Mouse (Mus musculus) embryo, embryonic 9.5 days (tissue): ENCODE measurements around the gene Ei24.
A peak's percentile ranks its signal among the peaks of the same experiment; 100 is the strongest.

Source experiments
- DNase-seq: peaks from one replicate; pipeline ENCODE4 v3.0.0-alpha.2; 2017; ENCODE audit errors: extremely low spot score

Ei24 gene

DNA sequence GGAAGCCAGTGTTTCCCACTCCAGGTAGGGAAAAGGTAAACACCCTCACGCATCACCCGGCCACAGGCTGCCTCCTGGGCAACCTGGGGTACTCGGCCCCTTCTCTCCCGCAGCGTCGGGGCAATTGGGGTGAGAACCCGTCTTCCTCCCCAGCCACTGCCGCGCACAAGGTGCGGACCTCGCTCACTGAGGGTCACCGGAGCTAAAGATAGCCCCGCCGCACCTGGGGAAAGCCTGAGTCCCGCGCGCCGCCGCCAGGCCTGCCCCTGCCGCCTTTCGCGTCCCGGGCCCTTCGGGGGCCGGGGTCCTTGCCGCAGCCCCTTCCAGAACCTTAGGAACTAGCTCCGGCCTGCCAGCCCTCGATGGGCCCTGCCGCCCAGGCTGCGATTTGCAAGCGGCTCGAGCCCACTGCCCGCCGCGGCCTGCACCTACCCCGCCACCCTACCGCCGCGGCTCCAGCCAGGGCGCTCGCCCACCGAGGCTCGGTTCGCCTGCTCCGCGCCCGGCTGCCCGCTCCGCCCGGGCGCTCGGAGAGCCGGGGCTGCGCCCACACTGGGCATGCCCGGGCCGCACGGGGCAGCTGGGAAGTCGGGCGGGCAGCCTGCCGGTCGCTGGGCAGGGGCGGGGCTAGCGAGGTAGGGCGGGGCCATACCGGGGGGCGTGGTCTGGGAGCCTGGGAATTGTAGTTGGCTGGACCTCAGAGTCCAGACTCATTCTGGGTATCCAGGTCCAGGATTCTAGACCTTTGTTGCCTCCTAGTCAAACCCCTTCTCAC lies at the start of gene Ei24:
Ei24 (minus strand) TSS at position 613 of the 775 bp plus-strand sequence.
- peak; percentile 98 for DNase-seq

DNA sequence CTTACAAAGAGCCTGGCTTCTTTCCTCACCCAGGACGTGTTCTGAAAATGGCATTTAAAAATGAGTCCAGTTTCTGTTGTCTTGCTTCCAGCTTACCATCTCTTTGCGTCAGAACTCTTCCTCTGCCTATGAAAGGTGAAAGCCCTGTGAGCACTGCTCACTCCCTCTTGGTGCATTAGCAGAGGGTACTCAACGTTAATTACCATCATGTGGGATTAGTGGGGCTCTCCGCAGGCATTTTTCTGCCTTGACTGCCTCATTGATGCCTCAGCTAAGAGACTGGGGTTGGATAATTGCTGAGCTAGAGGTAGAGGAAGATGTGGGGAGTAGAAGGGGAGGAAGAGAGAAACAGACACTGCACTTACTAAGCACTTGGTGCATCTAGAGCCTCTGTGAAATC lies 49.2 kb upstream of the Ei24 start:
- DNase-seq, result no peak

DNA sequence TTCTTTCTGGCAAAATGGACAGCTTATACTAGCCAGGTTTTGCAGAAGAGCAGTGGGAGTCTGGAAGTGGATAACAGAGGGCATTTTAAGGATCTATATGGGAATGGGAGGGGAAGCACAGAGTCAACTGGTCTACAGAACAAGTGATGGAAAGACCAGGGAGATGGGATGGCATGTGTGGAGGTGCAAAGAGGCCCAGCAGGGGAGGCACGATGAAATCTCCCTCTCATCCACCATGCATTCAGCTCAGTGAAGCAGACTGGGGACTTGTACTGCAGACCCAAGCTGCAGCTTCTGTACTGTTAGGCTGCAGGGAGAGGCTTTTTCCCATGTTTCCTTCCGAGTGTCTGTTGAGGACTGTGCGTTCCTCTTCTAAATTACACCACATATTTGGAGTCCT lies 36.7 kb upstream of the Ei24 start:
- no peak for DNase-seq

DNA sequence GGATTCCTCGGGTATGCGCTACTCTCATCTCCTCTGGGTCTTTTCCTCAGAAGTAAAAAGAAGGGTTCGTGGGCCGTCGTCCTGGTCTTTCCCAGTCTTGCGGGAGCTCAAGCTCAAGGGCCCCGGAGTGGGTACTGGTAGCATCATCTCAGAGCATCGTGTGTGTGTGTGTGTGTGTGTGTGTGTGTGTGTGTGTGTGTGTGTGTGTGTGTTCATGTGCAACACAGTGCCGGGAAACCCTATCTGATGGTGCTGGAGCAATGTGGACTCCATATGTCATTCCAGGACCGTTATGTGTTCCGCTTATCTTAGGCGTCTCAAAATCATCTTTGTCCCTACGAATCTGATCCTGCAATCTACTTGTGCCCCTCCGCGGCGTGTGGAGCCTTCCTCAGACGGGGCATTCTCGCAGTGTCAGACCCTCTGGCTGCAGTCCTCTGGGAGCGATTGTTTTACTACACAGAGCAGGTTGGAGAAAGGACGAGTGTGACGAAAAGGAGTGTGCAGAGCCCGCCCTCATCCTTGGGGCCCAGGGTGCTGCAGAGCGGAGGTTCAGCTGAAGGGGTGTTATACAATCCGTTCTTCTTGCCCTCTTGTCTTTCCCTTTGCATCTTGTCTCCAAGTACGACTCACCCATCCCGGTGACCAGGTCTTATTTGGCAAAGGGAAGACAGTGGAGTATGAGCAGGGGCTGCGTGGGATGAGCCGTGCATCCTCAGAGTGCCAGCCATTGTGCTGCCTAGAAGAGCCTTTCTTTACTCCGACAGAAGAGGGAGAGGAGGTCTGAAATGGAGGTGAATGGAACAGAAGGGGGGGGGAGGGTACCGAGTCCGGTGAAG lies 36.1 kb upstream of the Ei24 start:
- peak; percentile 52 for DNase-seq

DNA sequence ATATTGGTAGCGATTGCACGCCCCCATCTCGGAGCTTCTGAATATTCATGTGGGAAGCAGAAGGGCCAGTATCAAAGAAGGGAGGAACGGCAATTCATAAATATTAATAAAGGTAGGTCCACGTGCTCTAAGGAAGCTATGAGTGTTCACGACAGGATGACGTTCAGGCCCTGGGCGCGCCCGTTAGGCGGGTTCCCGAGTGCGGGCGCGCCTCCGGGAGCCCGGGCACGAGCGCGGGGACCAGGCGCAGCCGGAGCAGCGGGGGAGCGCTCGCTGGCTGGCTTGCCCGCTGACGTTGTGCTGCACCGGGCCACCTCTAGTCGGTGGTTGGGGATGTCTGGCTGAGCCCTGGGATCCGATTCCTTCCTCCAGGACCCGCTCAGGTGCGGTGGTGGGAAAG lies 35.3 kb upstream of the Ei24 start:
- DNase-seq, result peak; percentile 81

DNA sequence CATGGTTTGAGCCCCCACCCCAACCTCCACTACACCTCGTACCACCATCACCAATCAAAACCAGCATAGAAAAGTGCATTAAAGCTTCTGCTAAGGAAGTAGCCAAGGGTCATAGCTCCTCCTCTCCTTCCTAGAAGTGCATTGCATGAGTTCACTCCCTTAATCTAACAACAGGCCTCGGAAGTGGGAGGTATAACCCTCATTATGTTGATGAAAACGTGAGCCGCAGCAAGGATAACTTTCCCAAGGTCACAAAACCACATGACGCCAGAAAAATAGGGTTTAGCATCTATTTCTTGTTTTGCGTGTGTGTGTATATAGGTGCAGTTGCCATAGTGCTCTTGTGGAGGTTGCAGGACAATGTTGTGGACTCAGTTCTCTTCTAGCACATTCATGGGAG lies 34.2 kb upstream of the Ei24 start:
- DNase-seq, result no peak

DNA sequence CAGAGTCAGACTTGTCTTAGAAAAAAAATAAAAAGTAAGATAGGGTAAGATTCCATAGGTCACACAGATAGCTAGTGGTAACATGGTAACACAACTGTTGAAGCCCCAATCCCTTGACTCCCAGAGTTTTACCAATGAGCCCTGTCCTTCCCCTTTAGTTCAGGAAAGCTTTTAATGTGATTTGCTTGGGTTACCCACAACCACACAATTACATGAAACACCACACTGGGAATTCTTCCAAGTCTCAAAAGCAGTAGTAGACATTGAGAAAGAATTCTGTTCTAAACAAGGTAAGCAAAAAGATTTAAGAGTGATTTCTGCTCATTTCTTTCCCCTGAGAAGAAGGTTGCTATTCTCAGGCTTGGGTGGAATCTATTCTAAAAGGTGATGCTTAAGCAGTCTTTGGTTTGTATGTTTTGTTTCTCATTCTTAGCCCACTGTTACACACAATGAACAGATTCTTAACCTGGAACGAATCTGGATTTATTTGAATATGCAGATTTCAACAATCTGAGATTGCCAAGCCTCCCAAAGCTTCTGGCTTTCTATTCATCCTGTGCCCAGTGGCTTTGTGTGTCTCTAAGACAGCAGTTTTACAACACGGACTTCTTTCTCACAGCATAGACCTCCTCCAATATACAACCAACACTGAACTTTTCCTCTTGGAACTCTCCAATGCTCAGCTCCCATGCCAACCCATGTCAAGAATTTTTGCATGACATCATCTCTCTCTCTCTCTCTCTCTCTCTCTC lies 29.6 kb upstream of the Ei24 start:
- no peak for DNase-seq

DNA sequence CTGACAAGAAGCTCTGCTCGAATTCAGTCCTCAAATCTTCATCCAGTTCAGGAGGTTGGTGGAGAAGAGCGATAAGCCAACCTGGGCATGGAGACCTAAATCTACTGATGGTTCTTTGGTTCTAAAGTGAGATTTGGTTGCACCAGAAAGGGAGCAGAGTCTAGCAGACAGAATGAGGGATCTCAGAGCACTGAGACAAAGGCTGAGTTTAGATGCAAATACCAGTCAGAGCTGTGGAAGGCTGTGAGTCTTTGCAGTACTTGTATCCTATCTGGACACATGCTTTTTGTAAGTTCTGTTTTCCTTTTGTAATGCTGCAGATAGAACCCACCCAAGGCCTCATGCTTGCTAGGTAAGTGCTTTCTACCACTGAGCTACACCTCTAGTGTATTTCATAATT lies 24.8 kb upstream of the Ei24 start:
- DNase-seq, result no peak

DNA sequence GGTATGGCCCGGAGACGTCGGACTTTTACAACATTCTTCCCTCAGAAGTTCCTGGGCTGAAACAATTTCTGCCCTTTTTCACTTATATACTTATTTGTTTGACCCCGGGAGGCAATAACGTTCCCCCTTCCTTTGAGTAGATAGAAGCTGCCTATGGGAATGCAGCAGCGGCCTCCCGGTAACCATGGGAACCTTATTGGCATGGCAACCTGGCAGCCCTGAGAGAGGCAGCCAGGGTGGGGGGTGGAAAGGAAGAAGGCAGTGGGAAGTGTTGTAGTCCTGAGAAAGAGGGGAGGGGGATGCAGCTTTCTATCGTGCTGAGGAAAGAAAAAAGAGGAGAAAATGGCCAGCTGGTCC lies 24.4 kb upstream of the Ei24 start, which contains the start of gene Fez1:
Fez1 (plus strand) TSS at position 221 of the 357 bp plus-strand sequence.
- peak; percentile 92 for DNase-seq

DNA sequence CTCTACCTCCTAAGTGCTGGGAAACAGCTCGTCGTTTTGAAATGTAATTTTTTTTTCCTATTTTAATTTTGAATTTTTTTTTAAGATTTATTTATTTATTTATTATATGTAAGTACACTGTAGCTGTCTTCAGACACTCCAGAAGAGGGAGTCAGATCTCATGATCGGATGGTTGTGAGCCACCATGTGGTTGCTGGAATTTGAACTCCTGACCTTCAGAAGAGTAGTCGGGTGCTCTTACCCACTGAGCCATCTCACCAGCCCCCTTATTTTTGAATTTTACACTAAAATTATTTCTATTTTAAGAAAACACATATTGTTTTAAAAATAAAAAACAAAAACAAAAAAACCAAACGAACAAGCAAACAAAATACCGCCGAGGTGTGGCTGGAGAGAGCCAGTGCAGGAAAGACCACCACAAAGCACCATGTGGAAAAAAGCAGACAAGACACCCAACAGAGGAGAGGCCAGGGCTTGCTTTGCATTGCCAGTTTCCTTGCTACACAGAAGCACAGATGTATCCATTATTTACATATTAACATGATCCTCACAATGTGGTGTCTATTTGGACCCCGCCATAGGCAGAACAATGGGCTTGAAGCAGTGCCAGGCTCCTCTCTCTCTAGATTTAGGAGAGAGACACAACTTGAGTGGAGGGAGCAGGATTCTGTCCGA lies 23.9 kb upstream of the Ei24 start:
- DNase-seq, result no peak

DNA sequence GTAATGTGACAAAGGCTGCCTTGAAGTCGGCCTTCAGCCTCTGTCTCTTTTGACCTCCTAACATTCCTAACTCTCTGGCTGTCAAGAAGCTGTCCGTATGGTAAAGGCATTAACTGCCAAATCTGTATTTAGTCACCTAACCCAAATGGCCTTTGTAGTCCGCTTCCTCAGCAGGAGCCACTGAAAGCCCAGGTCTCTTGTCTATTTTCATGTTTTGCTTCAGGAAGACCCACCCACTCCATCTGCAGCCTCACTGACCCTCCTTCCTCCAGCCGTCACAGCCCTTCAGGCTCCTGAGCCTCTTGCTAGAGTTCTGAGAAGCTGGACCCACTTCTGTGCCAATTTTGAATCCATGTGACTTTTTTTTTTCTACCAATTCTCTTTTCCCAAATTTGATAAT lies 21.7 kb upstream of the Ei24 start:
- peak; percentile 28 for DNase-seq

DNA sequence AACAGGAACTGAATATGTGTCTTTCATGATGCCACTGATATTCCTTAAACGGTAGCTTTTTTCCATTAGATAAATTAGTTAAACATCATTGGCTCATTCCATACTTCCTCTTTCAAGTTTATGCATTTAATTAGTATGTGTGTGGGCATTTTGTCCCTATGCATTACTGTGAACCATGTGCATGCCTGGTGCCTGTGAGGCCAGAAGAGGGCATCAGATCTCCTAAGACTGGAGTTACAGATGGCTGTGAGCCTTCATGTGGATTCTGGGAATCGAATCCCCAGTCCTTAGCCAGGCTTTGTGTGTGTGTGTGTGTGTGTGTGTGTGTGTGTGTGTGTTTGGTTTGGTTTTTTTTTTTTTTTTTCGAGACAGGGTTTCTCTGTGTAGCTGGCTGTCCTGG lies 17.3 kb upstream of the Ei24 start:
- DNase-seq, result no peak

DNA sequence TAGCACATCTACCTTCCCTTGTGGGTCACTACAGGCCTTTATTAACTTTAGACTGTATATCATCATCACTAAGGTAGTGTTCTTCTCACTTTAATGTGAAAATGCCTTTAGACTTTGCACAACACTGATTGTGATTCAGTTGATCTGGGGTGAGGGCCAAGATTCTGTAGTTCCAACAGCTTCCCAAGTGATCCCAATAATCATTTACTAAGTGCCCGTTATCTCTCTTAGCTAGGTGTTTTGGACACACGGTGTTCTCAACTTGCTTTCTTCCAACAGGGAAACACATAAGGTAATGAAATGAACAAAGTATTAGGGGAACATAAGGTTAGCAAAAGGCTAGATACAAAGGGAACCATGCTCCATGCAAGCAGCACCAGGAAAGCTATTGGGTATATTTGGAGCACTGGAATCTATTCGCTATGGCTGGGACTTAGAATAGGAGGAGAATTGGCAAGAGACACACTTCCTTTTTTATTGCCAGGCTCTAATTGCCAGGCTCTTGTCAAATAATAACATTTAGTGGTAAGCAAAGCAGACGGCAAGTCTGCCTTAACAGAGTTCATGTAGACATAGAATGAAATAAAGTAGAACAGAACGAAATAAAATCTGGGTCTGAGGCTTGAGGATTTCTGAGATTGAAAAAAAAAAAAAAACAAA lies 11.1 kb upstream of the Ei24 start:
- no peak for DNase-seq

DNA sequence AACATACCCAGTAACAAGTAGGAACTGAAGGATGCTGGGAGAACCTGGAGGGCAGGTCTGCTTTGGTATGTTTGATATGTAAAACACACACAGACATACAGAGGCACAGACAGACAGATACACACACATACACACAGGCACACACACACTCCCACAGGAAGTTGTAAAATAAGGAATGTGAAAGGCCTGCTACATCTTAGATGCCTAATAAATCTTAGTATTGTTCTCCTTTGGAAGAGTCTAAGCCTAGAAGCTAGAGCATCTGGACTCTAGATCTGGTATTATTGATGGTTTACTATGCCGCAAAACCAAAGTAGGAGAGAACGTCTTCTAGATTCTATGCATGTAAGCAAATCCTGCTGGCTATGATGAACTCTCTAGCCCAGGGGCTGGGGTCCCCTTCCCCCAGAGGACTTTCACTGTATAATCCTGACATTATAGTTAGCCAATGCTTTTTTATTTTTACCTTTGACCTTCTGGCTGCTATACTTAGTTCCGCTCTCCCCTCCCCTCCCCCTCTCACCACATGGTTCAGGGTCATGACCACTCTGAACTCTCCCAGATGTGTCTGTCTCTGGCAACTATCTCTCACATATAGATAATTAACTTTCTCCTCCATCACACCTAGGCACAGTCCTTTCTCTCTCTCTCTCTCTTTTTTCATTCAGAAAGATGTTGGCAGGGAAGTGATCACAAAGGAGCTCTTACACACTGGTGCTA lies 8.2 kb upstream of the Ei24 start:
- DNase-seq, result no peak

DNA sequence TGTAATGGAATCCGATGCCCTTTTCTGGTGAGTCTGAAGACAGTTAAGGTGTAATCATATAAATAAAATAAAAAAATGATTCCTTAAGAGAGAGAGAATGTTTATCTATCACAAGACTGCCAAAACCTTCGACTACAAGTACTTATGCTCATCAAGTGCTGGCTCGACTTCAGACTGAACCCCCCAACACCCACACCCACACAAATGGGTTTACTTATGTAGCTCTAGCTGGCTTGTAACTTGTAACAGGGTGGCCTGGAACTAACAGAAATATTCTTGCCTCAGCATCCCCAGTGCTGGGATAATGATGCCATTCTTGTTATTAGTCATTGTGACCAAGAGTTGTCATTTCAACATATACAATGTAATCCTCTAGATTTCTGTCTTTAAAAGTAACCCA lies 6.7 kb upstream of the Ei24 start:
- no peak for DNase-seq

DNA sequence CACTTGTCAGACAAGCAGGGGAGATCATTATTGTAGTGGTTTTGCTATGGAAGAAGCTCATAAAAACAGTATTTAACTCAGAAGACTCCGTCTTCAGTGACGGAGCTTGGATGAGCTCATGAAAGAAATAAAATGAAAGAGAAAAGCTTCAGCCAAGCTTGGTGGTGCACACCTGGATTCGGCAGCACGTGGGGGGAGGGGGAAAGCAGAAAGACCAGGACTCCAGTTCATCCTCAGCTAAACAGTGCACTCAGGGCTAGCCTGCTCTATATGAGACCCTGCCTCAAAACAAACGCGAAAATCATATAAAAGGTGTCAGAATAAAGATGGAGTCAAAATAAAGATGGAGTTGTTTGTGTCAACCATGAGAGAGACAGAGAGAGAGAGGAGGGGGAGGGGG lies 6.2 kb upstream of the Ei24 start:
- DNase-seq, result no peak

DNA sequence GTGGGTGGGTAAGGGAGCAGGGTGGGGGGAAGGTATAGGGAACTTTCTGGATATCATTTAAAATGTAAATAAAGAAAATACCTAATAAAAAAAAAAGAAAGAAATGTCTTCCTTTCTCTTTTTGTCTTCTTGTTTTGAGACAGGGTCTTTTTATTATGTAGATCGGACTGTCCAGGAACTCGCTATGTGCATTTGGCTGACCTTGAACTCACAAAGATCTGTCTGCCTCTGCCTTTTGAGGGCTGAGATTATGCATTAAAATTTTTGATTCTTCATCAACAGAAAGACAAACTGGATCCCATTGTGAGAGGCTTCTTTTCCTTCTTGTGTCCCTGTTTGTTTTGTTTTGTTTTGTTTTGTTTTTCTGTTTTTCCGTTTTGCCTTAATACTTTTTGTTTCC lies 5.8 kb upstream of the Ei24 start:
- DNase-seq, result no peak

DNA sequence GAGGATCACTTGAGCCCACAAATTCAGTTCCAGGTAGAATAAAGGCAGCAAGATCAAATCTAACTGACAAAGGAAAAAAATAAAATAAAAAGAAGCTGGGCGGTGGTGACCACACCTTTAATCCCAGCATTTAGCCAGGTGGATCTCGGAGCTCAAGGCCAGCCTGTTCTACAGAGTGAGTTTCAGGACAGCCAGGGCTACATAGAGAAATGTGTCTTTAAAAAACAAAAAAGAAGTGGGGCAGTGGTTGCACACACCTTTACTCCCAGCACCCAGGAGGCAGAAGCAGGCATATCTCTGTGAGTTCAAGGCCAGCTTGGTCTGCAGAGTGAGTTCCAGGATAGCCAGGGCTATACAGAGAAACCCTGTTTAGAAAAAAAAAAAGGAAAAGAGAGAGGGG lies 4.8 kb upstream of the Ei24 start:
- no peak for DNase-seq

DNA sequence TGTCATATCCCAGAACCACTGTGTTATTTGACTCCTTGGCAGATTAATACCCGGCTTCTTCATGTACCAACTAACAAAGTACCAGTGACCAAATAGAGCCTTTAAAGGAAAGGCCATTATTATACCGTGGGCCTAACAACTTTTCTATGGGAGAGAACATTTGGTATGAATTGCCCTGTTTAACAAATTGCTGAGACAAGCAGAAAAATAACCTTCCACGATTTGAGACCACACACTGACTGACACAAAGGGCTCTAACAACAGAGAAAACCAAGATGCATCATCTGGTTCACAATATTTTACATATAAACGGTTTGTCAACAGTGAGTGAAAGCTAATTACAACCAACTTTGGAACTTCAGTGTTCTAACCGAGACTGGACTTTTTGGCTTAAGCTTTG lies 969 bp downstream of the Ei24 start:
- no peak for DNase-seq

DNA sequence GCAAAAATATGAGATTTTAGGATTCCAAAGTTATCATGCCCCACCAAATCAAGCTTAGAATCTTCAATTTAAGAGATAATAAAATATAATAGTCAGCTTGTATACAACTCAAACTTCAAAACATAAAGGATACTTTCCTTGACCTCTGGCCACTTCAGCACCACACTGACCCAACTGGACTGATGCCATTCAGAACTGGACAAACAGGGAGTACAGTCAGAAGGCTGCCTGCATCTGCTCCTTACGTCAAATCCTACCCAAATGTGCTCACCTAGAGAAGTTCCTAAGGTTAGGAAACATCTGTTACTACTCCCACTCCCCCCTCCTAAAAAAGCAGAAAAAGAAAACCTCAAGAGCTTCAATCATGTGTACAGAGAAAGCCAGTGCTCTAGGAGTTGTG lies 1.6 kb downstream of the Ei24 start:
- no peak for DNase-seq

DNA sequence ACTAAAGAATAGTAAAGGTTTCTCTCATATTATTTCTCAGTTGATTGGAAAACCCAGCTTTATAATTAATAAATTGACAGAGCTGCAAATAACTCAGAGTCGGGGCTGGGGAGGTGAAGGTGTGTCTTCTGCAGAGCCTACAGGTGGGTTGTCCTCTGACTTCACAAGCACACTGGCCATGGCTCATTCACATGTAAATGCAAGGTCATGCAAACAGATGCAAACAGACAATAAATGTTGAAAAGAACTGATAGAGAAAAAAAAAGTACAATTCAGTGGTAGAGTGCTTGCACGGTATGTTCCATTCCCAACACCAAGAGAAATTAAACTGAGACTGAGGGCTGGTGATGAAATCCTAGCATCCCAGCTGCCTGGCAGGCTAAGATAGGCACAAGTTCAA lies 2.7 kb downstream of the Ei24 start:
- DNase-seq, result no peak
